Mouse (Mus musculus) hindbrain, embryonic 16.5 days (tissue): ENCODE measurements around the gene Pepd. TPM values are rescaled to one million over a fixed set of nuclear protein-coding genes. Genes with fewer than 3 reads are reported as not detected.

Experiments used
- ATAC-seq: fragments of 200-750 bp; cut with Nextera tagmentation; 2 replicates; pipeline ENCODE4 v1.8.0; 2017; ENCODE audit warnings: moderate TSS enrichment, moderate library complexity
- H3K27ac ChIP-seq: fragments of 300-500 bp; sonication (generic); 2 replicates; pipeline ENCODE4 v1.5.1; 2014; ENCODE audit warnings: low read depth, mild to moderate bottlenecking, control low read depth, low read length, moderate library complexity
- H3K27me3 ChIP-seq: fragments of 300-500 bp; sonication (generic); replicated peaks from 2 replicates; pipeline ENCODE4 v1.6.1; 2014; ENCODE audit warnings: low read length; ENCODE audit not compliant: control insufficient read depth, insufficient read depth
- H3K36me3 ChIP-seq: fragments of 300-500 bp; sonication (generic); 2 replicates; pipeline ENCODE4 v1.6.1; 2014; ENCODE audit warnings: mild to moderate bottlenecking, low read length, moderate library complexity, mixed read lengths; ENCODE audit not compliant: control insufficient read depth, insufficient read depth
- H3K4me1 ChIP-seq: fragments of 300-500 bp; sonication (generic); 2 replicates; pipeline ENCODE4 v1.6.1; 2014; ENCODE audit warnings: low read depth, low read length; ENCODE audit not compliant: control insufficient read depth, insufficient read depth
- H3K4me2 ChIP-seq: fragments of 300-500 bp; sonication (generic); 2 replicates; pipeline ENCODE4 v1.6.1; 2014; ENCODE audit warnings: mild to moderate bottlenecking, low read length, control low read depth, moderate library complexity
- H3K4me3 ChIP-seq: fragments of 300-500 bp; sonication (generic); 2 replicates; pipeline ENCODE4 v1.5.1; 2014; ENCODE audit warnings: mild to moderate bottlenecking, low read length, control low read depth, moderate library complexity
- H3K9ac ChIP-seq: fragments of 300-500 bp; sonication (generic); 2 replicates; pipeline ENCODE4 v1.6.1; 2014; ENCODE audit warnings: low read depth, mild to moderate bottlenecking, control low read depth, low read length, moderate library complexity
- H3K9me3 ChIP-seq: fragments of 300-500 bp; sonication (generic); 2 replicates; pipeline ENCODE4 v1.6.1; 2014; ENCODE audit warnings: mild to moderate bottlenecking, low read length, moderate library complexity; ENCODE audit not compliant: control insufficient read depth
- WGBS: fragments of 180-500 bp; shearing (Covaris S2); extraction: QIAGEN DNeasy Blood & Tissue Kit; methylation state at CpG from one replicate; pipeline ENCODE4 v1.1.7; 2014; 5-methylcytosine and 5-hydroxymethylcytosine counted together
- polyA plus RNA-seq: library from polyadenylated mRNA; unstranded; fragments of >200 nt; fragmentation: Nextera tagmentation; extraction: Ambion mirVana; gene quantifications from 2 replicates; pipeline ENCODE4 v1.2.1, GENCODE M21; 2015

Gene Pepd
- polyA plus RNA-seq, 1 experiment from 2014 or later = 69.5 TPM

DNA sequence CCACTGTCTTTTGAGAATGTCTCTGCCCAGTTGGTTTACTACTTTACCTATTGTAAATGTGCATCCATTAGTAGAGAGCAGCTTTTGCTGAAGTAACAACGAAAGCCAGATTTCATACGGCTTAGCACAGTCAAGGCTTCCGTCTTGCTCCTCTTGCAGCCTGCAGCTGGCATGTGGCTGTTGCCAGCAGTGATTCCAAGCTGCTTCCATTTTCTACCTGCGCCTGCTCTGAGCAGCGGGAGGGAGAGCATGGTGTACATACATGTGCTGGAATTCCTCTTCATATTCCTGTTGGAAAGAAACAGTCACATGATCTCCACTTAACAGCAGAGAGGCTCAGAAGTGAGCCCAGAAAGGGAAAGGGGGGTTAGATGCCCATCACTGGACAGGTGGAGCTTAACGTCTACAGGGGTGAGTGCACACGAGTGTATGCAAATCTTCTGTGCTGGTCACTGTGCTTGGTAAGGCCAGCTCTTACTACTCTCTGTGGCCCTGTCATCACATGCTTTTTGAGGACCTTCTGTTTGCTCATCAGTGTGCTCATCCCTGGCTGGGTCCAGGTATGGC, 91.1 kb downstream of the Pepd start:
- ATAC-seq = peak; percentile 57
- H3K27ac ChIP-seq = no peak overlapping the region
- no peaks in the 10 kb centered on the region for H3K36me3 ChIP-seq
- H3K27me3 ChIP-seq = no peaks in the 10 kb centered on the region
- 51% methylated on average over 7 of the region's 7 CpGs for WGBS
- no peaks in the 10 kb centered on the region for H3K4me1 ChIP-seq
- no peaks in the 10 kb centered on the region for H3K9me3 ChIP-seq
- H3K4me2 ChIP-seq = no peak overlapping the region
- H3K4me3 ChIP-seq = no peak overlapping the region
- no peak overlapping the region for H3K9ac ChIP-seq

DNA sequence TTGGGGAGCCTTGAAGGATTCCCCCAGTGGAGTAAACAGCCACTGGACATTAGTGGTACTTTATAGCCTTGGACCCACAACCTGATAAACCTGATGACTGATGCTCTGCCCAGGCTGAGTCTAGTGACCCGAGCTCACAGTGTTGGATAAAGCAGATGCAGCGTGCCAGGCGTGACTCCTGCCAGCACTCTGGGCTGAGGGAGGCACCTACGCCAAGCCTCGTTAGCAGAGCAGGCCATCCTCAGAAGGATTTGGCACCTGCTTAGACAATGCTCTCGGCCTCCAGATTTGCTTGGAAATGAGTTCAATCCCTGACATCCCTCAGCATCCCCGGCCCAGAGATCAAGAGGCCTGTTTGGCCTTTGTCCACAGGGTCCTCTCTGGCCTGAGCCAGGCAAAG, 94.5 kb downstream of the Pepd start:
- 77% methylated on average over 7 of the region's 7 CpGs for WGBS

DNA sequence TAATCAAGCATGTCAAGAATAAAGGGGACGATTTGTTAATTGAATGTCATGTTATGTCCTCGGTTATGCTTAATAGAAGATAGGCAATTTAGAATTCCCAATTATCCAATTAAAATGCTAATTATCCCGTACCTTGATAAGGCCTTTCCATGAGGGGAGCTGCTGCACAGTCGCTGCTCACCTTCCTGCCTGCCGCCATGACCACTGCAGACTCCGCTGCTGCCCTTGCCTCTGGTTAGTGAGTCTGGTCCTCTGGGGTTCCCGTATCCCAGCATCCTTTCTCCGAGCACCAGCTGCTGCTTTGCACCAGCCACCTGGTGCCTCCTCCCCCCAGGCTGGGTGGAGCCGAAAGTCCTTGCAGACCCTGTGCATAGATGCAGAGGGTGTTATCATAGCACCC, 101.0 kb downstream of the Pepd start:
- Histone ChIP-seq H3K4me3 (no peak overlapping the region), H3K27me3 (no peaks in the 10 kb centered on the region), H3K4me1 (peaks cover 2% of the 10 kb centered on the region; the same call in 1 of the 2 replicates), H3K9me3 (no peaks in the 10 kb centered on the region), H3K36me3 (no peaks in the 10 kb centered on the region), H3K27ac (no peak overlapping the region), H3K4me2 (no peak overlapping the region), H3K9ac (no peak overlapping the region)
- peak; percentile 59 for ATAC-seq
- 45% methylated on average over 9 of the region's 9 CpGs for WGBS

More for the DNA sequence above, 94.5 kb downstream of the Pepd start:
- no peak; the same call in 1 of the 2 replicates for ATAC-seq
- Histone ChIP-seq H3K4me2 (no peak overlapping the region), H3K4me1 (no peaks in the 10 kb centered on the region), H3K27ac (no peak overlapping the region), H3K9ac (no peak overlapping the region), H3K9me3 (no peaks in the 10 kb centered on the region), H3K4me3 (no peak overlapping the region), H3K27me3 (no peaks in the 10 kb centered on the region), H3K36me3 (no peaks in the 10 kb centered on the region)

DNA sequence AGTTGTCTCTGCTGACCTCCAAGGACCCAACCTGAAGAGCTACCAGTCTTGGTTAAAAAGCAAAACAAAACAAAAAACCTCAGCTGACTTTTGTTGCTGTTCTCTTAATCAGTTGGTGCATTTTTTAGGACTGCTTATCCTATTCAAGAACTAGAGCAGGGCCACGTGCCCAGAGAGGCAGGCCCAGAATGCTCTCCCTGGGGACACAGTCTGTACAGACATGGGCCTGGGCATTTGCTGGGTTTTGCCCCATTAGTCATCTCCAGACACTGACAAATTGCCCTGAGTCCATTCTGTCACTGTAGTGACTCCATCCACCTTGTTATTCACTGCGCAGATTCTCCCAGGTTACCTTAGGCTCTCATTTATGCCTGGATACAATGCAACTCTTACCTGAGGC, 103.1 kb downstream of the Pepd start:
- no peaks in the 10 kb centered on the region for H3K27me3 ChIP-seq
- H3K36me3 ChIP-seq = no peaks in the 10 kb centered on the region
- no peak overlapping the region for H3K4me3 ChIP-seq
- H3K4me1 ChIP-seq = peaks cover 2% of the 10 kb centered on the region; the same call in 1 of the 2 replicates
- no peak overlapping the region for H3K4me2 ChIP-seq
- H3K9me3 ChIP-seq = no peaks in the 10 kb centered on the region
- 56% methylated on average over 2 of the region's 2 CpGs for WGBS
- H3K9ac ChIP-seq = no peak overlapping the region
- H3K27ac ChIP-seq = no peak overlapping the region
- ATAC-seq = no peak

DNA sequence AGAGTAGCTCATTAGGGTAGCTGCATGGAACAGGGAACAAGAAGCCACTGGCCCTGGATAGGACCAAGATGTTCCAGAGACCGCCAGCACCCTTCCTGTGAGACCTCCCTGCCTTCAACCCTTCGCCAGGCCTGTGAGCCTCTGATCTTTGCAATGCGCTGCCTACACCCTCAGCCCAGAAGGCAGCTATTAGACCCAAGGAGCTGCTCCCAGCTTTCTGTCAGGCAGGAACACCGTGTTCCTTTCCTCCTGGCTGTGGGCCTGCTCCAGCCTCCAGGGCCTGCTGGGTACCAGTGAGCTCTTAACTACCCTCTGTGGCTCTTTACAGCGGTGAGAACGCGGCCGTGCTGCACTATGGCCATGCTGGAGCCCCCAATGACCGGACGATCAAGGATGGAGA, 109.2 kb downstream of the Pepd start:
- WGBS = 85% methylated on average over 10 of the region's 10 CpGs
- Histone ChIP-seq H3K4me2 (no peak overlapping the region), H3K27me3 (no peaks in the 10 kb centered on the region), H3K9me3 (no peaks in the 10 kb centered on the region), H3K4me3 (no peak overlapping the region), H3K36me3 (no peaks in the 10 kb centered on the region), H3K4me1 (no peaks in the 10 kb centered on the region), H3K27ac (no peak overlapping the region), H3K9ac (no peak overlapping the region)
- no peak for ATAC-seq

DNA sequence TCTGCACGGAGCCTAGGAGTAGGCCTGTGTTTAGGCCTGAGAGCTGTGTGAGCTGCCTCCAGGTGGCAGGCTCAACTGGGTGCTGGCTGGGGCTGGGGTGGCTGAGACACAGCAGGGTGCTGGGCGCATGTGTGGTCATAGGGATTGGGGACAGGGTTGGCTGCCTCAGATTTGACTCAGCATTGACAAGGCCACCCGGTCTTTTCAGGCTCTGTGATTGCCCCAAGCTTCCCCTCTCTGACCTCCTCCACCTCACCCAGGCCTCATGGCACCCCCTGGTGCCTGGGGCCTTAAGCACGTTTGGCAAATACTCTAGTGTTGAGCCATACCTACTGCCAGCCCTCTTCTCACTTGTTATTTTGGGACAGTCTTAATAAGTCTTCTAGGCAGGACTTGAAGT, 111.1 kb downstream of the Pepd start:
- Histone ChIP-seq H3K27me3 (no peaks in the 10 kb centered on the region), H3K4me3 (no peak overlapping the region), H3K9ac (no peak overlapping the region), H3K36me3 (no peaks in the 10 kb centered on the region), H3K9me3 (no peaks in the 10 kb centered on the region), H3K4me2 (no peak overlapping the region), H3K4me1 (peaks cover 9% of the 10 kb centered on the region; the same call in 1 of the 2 replicates), H3K27ac (no peak overlapping the region)
- WGBS = 79% methylated on average over 4 of the region's 4 CpGs
- no peak for ATAC-seq

DNA sequence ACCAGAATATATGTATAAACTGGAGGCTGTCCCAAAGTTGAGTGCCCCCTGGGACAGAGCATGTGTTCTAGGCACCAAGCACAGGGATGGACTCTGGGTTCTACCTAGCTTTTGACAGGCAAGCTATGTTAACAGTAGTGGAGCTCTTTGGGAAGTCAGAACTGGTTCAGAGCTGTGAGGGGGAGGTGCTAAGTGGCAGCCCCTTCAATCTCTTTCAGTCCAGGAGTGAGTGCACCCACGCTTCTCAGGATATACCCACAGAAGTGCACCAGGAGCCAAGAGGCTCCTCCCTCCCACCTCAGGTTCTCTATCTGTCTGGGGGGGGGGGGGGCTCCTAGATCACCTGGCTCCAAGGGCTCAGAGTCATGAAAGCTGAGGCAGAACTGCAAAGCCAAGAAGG, 112.2 kb downstream of the Pepd start:
- no peaks in the 10 kb centered on the region for H3K9me3 ChIP-seq
- peaks cover 9% of the 10 kb centered on the region; the same call in 1 of the 2 replicates for H3K4me1 ChIP-seq
- no peak overlapping the region for H3K4me3 ChIP-seq
- H3K36me3 ChIP-seq = no peaks in the 10 kb centered on the region
- H3K4me2 ChIP-seq = no peak overlapping the region
- ATAC-seq = no peak
- H3K27me3 ChIP-seq = no peaks in the 10 kb centered on the region
- no peak overlapping the region for H3K27ac ChIP-seq
- WGBS = 69% methylated on average over 1 of the region's 1 CpGs
- H3K9ac ChIP-seq = no peak overlapping the region

DNA sequence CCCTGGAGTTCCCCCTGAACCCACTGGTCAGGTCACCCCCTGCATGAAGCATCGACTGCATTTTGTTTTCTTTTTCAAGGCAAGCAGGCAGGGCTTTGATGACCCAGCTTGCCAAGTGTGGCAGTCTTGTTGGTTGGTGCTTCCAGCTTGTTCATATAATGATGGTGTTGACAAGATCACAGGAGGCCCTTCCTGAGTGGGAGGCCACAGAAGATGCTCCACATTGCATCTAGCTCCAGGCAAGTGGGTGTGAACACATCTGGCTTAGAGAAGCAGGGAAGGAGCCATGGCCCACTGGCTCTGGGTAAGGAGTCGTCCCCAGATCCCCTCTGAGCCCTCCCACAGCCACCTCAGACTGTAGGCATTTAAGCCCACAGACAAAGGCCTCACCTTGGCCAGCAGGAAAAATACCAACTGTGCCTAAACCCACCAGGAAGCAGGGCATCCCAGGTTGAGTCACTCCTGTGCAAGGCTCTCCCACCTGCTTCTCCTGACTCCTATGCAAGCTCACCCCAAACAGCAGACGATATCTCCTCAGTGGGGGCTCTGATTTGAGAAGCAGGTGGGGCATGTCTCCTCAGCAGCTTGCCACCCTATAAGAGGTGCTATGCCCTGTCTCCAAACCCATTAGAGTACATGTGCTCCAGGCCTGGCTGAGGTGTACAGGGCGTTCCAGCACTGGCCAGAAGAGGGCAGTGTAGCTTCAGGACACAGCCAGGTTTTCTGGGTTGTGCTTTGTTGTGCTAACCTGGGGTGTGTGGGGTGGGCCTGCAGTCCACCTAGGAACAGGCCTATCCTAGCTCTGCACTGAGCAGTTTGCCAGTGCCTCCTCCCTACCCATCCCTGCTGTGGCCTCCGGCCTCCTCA, 113.5 kb downstream of the Pepd start:
- H3K4me3 ChIP-seq = no peak overlapping the region
- no peaks in the 10 kb centered on the region for H3K9me3 ChIP-seq
- H3K4me2 ChIP-seq = no peak overlapping the region
- 53% methylated on average over 5 of the region's 5 CpGs for WGBS
- H3K4me1 ChIP-seq = peaks cover 9% of the 10 kb centered on the region; the same call in 1 of the 2 replicates
- no peaks in the 10 kb centered on the region for H3K27me3 ChIP-seq
- H3K9ac ChIP-seq = no peak overlapping the region
- no peak overlapping the region for H3K27ac ChIP-seq
- H3K36me3 ChIP-seq = no peaks in the 10 kb centered on the region
- ATAC-seq = peak; percentile 60

DNA sequence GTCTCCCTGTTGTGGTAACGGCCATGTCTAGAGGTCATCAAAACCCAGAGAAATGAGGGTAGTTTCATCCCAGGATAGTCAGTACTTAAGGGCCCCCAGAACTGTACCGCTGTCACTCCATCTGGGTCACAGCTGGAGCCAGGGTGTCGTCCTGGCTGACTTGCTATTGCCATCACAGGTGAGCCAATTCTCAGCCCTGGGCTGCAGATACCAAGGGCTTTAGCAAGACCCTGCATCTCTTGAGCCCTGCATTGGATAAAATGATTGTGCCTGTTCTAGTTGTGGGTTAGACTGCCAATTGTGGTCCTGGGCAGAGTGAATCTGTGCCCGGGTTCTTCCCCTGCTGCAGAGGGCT, 114.1 kb downstream of the Pepd start:
- ATAC-seq = no peak
- Histone ChIP-seq H3K4me3 (no peak overlapping the region), H3K27me3 (no peaks in the 10 kb centered on the region), H3K27ac (no peak overlapping the region), H3K9ac (no peak overlapping the region), H3K9me3 (no peaks in the 10 kb centered on the region), H3K4me1 (peaks cover 9% of the 10 kb centered on the region; the same call in 1 of the 2 replicates), H3K36me3 (no peaks in the 10 kb centered on the region), H3K4me2 (no peak overlapping the region)
- 79% methylated on average over 4 of the region's 4 CpGs for WGBS
